Mouse (Mus musculus): ENCODE data around the gene Gm21988. TPM values are rescaled to one million over a fixed set of nuclear protein-coding genes. Genes with fewer than 3 reads are reported as not detected.

Gm21988 gene
- polyA plus RNA-seq, 1 experiment from 2014 or later: 10.4 TPM

GRCm38 (mm10) chr11:70200036-70200608 lies 39.5 kb downstream of the Gm21988 start:
- H3K4me2 ChIP-seq: no peak overlapping the region
- ATAC-seq (ENCODE audit: insufficient number of reproducible peaks, insufficient read depth, low FRiP score, low TSS enrichment, low read depth): no peak
- WGBS: 86% methylated on average over 5 of the region's 5 CpGs
- H3K27ac ChIP-seq: no peak overlapping the region
- H3K27me3 ChIP-seq: no peaks in the 10 kb centered on the region
- H3K36me3 ChIP-seq: no peaks in the 10 kb centered on the region
- H3K9ac ChIP-seq (replicated peaks): no peak overlapping the region
- no peak overlapping the region for H3K4me3 ChIP-seq (replicated peaks)
- H3K9me3 ChIP-seq: 0 out of 2 replicates have a peak, but pooled peaks cover 4% of the 10 kb centered on the region
- no peaks in the 10 kb centered on the region; the same call in 1 of the 2 replicates for H3K4me1 ChIP-seq (replicated peaks)

- Histone ChIP-seq H3K9ac (replicated peaks) (no peak overlapping the region), H3K27me3 (no peaks in the 10 kb centered on the region), H3K9me3 (0 out of 2 replicates have a peak, but pooled peaks cover 5% of the 10 kb centered on the region), H3K27ac (no peak overlapping the region), H3K4me2 (no peak overlapping the region), H3K36me3 (no peaks in the 10 kb centered on the region), H3K4me3 (replicated peaks) (no peak overlapping the region), H3K4me1 (replicated peaks) (no peaks in the 10 kb centered on the region; the same call in 1 of the 2 replicates)
- 80% methylated on average over 8 of the region's 8 CpGs for WGBS
- ATAC-seq (ENCODE audit: insufficient number of reproducible peaks, insufficient read depth, low FRiP score, low TSS enrichment, low read depth): no peak
Measured at GRCm38 (mm10) chr11:70199107-70199506, 40.5 kb downstream of the Gm21988 start.

- Histone ChIP-seq H3K4me2 (no peak overlapping the region), H3K27ac (no peak overlapping the region), H3K4me3 (replicated peaks) (no peak overlapping the region), H3K36me3 (no peaks in the 10 kb centered on the region), H3K9me3 (0 out of 2 replicates have a peak, but pooled peaks cover 5% of the 10 kb centered on the region), H3K9ac (replicated peaks) (no peak overlapping the region), H3K4me1 (replicated peaks) (no peaks in the 10 kb centered on the region; the same call in 1 of the 2 replicates), H3K27me3 (no peaks in the 10 kb centered on the region)
- no peak for ATAC-seq (ENCODE audit: insufficient number of reproducible peaks, insufficient read depth, low FRiP score, low TSS enrichment, low read depth)
- 89% methylated on average over 3 of the region's 3 CpGs for WGBS
Measured at GRCm38 (mm10) chr11:70198332-70198731, 41.3 kb downstream of the Gm21988 start.

GRCm38 (mm10) chr11:70193354-70194285 lies 46.0 kb downstream of the Gm21988 start:
- Histone ChIP-seq H3K4me1 (replicated peaks) (no peaks in the 10 kb centered on the region), H3K4me3 (replicated peaks) (no peak overlapping the region), H3K9ac (replicated peaks) (no peak overlapping the region), H3K36me3 (no peaks in the 10 kb centered on the region), H3K9me3 (0 out of 2 replicates have a peak, but pooled peaks cover 5% of the 10 kb centered on the region), H3K27me3 (no peaks in the 10 kb centered on the region), H3K27ac (no peak overlapping the region), H3K4me2 (no peak overlapping the region)
- ATAC-seq (ENCODE audit: insufficient number of reproducible peaks, insufficient read depth, low FRiP score, low TSS enrichment, low read depth): no peak
- WGBS: 58% methylated on average over 11 of the region's 11 CpGs

GRCm38 (mm10) chr11:70192157-70192556 lies 47.5 kb downstream of the Gm21988 start:
- Histone ChIP-seq H3K27me3 (no peaks in the 10 kb centered on the region), H3K27ac (no peak overlapping the region), H3K4me3 (replicated peaks) (no peak overlapping the region), H3K4me1 (replicated peaks) (no peaks in the 10 kb centered on the region), H3K9ac (replicated peaks) (no peak overlapping the region), H3K9me3 (0 out of 2 replicates have a peak, but pooled peaks cover 5% of the 10 kb centered on the region), H3K36me3 (no peaks in the 10 kb centered on the region), H3K4me2 (no peak overlapping the region)
- 74% methylated on average over 4 of the region's 4 CpGs for WGBS
- ATAC-seq (ENCODE audit: insufficient number of reproducible peaks, insufficient read depth, low FRiP score, low TSS enrichment, low read depth): no peak

- Histone ChIP-seq H3K4me1 (replicated peaks) (no peaks in the 10 kb centered on the region), H3K9ac (replicated peaks) (no peak overlapping the region), H3K27ac (no peak overlapping the region), H3K9me3 (0 out of 2 replicates have a peak, but pooled peaks cover 5% of the 10 kb centered on the region), H3K36me3 (no peaks in the 10 kb centered on the region), H3K27me3 (no peaks in the 10 kb centered on the region), H3K4me2 (no peak overlapping the region), H3K4me3 (replicated peaks) (no peak overlapping the region)
- WGBS: 89% methylated on average over 6 of the region's 6 CpGs
- ATAC-seq (ENCODE audit: insufficient number of reproducible peaks, insufficient read depth, low FRiP score, low TSS enrichment, low read depth): no peak
Measured at GRCm38 (mm10) chr11:70191188-70191587, 48.4 kb downstream of the Gm21988 start.

GRCm38 (mm10) chr11:70189319-70190134 lies 50.1 kb downstream of the Gm21988 start:
- WGBS: 81% methylated on average over 28 of the region's 28 CpGs
- no peak for ATAC-seq (ENCODE audit: insufficient number of reproducible peaks, insufficient read depth, low FRiP score, low TSS enrichment, low read depth)
- Histone ChIP-seq H3K9ac (replicated peaks) (no peak overlapping the region), H3K9me3 (no peaks in the 10 kb centered on the region), H3K27me3 (no peaks in the 10 kb centered on the region), H3K36me3 (no peaks in the 10 kb centered on the region), H3K4me3 (replicated peaks) (no peak overlapping the region), H3K27ac (no peak overlapping the region), H3K4me2 (no peak overlapping the region), H3K4me1 (replicated peaks) (no peaks in the 10 kb centered on the region)

MicroRNAs within 50 kb of the gene (microRNA counts, 519-probe panel; counts per million panel counts)
- microRNA mmu-miR-195 (not detected), microRNA mmu-miR-497 (not detected)

Small RNA genes within 50 kb of the gene (microRNA-seq; reads per million reads assigned to microRNA genes)
- gene Mir195a (485 reads per million, percentile 69 among the genes with 10 or more reads in this experiment), gene Mir497 (not detected), gene Mir497b (not detected)

Other genes starting within 250 kb of the Gm21988 start
- 398 and 426 TPM in 2 replicates for gene Gabarap, start 248.7 kb downstream of the Gm21988 start, polyA plus RNA-seq (2016; fragmentation: Nextera tagmentation; extraction: Ambion mirVana)
- gene Phf23, start 244.1 kb downstream of the Gm21988 start, polyA plus RNA-seq (2016; fragmentation: Nextera tagmentation; extraction: Ambion mirVana): 102 and 108 TPM in 2 replicates
- 69.4 and 69.5 TPM in 2 replicates for gene Dvl2, start 239.2 kb downstream of the Gm21988 start, polyA plus RNA-seq (2016; fragmentation: Nextera tagmentation; extraction: Ambion mirVana)
- gene Acadvl, start 224.4 kb downstream of the Gm21988 start, polyA plus RNA-seq (2016; fragmentation: Nextera tagmentation; extraction: Ambion mirVana): 65.9 and 67.1 TPM in 2 replicates
- 10.6 and 13.6 TPM in 2 replicates for gene Dlg4, start 222.9 kb downstream of the Gm21988 start, polyA plus RNA-seq (2016; fragmentation: Nextera tagmentation; extraction: Ambion mirVana)
- gene Asgr1, start 185.7 kb downstream of the Gm21988 start, polyA plus RNA-seq (2016; fragmentation: Nextera tagmentation; extraction: Ambion mirVana): 1.5 and 2.3 TPM in 2 replicates
- gene Asgr2, start 147.2 kb downstream of the Gm21988 start, polyA plus RNA-seq (2016; fragmentation: Nextera tagmentation; extraction: Ambion mirVana): 0.22 TPM in 1 of 2 replicates, not detected in the other
- gene Mgl2, start 109.5 kb downstream of the Gm21988 start, polyA plus RNA-seq (2016; fragmentation: Nextera tagmentation; extraction: Ambion mirVana): not detected in 2 replicates
- 0.28 TPM in 1 of 2 replicates, not detected in the other for gene Clec10a, start 83.6 kb downstream of the Gm21988 start, polyA plus RNA-seq (2016; fragmentation: Nextera tagmentation; extraction: Ambion mirVana)
- 1.5 and 1.8 TPM in 2 replicates for gene Slc16a11, start 27.1 kb downstream of the Gm21988 start, polyA plus RNA-seq (2016; fragmentation: Nextera tagmentation; extraction: Ambion mirVana)
- 16.1 and 18.5 TPM in 2 replicates for gene Slc16a13, start 18.8 kb downstream of the Gm21988 start, polyA plus RNA-seq (2016; fragmentation: Nextera tagmentation; extraction: Ambion mirVana)
- gene Bcl6b, start 10.0 kb downstream of the Gm21988 start, polyA plus RNA-seq (2016; fragmentation: Nextera tagmentation; extraction: Ambion mirVana): 7.1 and 8.2 TPM in 2 replicates
- gene 0610010K14Rik, start 1.9 kb downstream of the Gm21988 start, polyA plus RNA-seq (2016; fragmentation: Nextera tagmentation; extraction: Ambion mirVana): 215 and 222 TPM in 2 replicates
- 117 and 118 TPM in 2 replicates for gene Rnasek, start within 50 bp of the Gm21988 start, polyA plus RNA-seq (2016; fragmentation: Nextera tagmentation; extraction: Ambion mirVana)
- 2.8 and 3.5 TPM in 2 replicates for gene Alox12, start 15.5 kb upstream of the Gm21988 start, polyA plus RNA-seq (2016; fragmentation: Nextera tagmentation; extraction: Ambion mirVana)
- gene Alox12e, start 82.8 kb upstream of the Gm21988 start, polyA plus RNA-seq (2016; fragmentation: Nextera tagmentation; extraction: Ambion mirVana): not detected in 2 replicates
- gene Alox15, start 112.2 kb upstream of the Gm21988 start, polyA plus RNA-seq (2016; fragmentation: Nextera tagmentation; extraction: Ambion mirVana): 0.09 TPM in 1 of 2 replicates, not detected in the other
- 44.7 and 53.5 TPM in 2 replicates for gene Pelp1, start 170.2 kb upstream of the Gm21988 start, polyA plus RNA-seq (2016; fragmentation: Nextera tagmentation; extraction: Ambion mirVana)
- 18.8 and 19.5 TPM in 2 replicates for gene Arrb2, start 192.8 kb upstream of the Gm21988 start, polyA plus RNA-seq (2016; fragmentation: Nextera tagmentation; extraction: Ambion mirVana)
- gene Med11, start 212.1 kb upstream of the Gm21988 start, polyA plus RNA-seq (2016; fragmentation: Nextera tagmentation; extraction: Ambion mirVana): 43.0 and 44.0 TPM in 2 replicates
- gene Zmynd15, start 219.6 kb upstream of the Gm21988 start, polyA plus RNA-seq (2016; fragmentation: Nextera tagmentation; extraction: Ambion mirVana): 0.40 and 0.58 TPM in 2 replicates
- gene Cxcl16, start 220.2 kb upstream of the Gm21988 start, polyA plus RNA-seq (2016; fragmentation: Nextera tagmentation; extraction: Ambion mirVana): 1.1 and 1.9 TPM in 2 replicates